Mouse (Mus musculus): ENCODE measurements around the gene Naa60. TPM values are rescaled to one million over a fixed set of nuclear protein-coding genes. Genes with fewer than 3 reads are reported as not detected.

Naa60 gene
- total RNA-seq, 2 experiments from 2014 or later = 57.6 to 61.7 TPM

Small RNA genes lying within 50 kb of the gene (microRNA-seq; reads per million reads assigned to microRNA genes)
- 0 reads per million in 2 experiments for gene Gm23493

Other genes with a start within 250 kb of the Naa60 start
- gene Mefv, start 154.3 kb upstream of the Naa60 start, total RNA-seq (2021) = not detected
- gene Zfp263, start 128.3 kb upstream of the Naa60 start, total RNA-seq (2021) = 10 to 100 TPM in 1 of 2 experiments, 1 to 10 TPM in 1; 8.9 to 10.4 TPM
- gene Olfr15, start 41.5 kb upstream of the Naa60 start, total RNA-seq (2021) = not detected
- gene Zfp174, start 25.1 kb upstream of the Naa60 start, total RNA-seq (2021) = 1 to 10 TPM; 1.3 to 1.4 TPM
- gene Zfp597, start 12.2 kb downstream of the Naa60 start, total RNA-seq (2021) = 10 to 100 TPM; 10.9 to 13.5 TPM
- gene Gm20695, start 12.3 kb downstream of the Naa60 start, total RNA-seq (2021) = not detected
- 1 to 10 TPM; 3.8 to 3.9 TPM for gene 1700037C18Rik, start 36.3 kb downstream of the Naa60 start, total RNA-seq (2021)
- 10 to 100 TPM in 1 of 2 experiments, 1 to 10 TPM in 1; 9.6 to 10.3 TPM for gene Cluap1, start 36.4 kb downstream of the Naa60 start, total RNA-seq (2021)
- gene Nlrc3, start 104.3 kb downstream of the Naa60 start, total RNA-seq (2021) = 1 to 10 TPM; 2.7 to 3.1 TPM
- gene Slx4, start 131.4 kb downstream of the Naa60 start, total RNA-seq (2021) = 10 to 100 TPM; 10.8 to 14.6 TPM
- not detected for gene Dnase1, start 164.6 kb downstream of the Naa60 start, total RNA-seq (2021)
- 100 to 1,000 TPM; 161 to 173 TPM for gene Trap1, start 205.5 kb downstream of the Naa60 start, total RNA-seq (2021)

All from heart, postnatal 14 days (tissue).